Mouse (Mus musculus) spleen, adult 12 weeks (tissue): ENCODE data around the gene Btbd9.

Experiments used
- DNase-seq: peaks from one replicate; pipeline ENCODE4 v3.0.0; 2022; ENCODE audit warnings: low spot score

Gene Btbd9

DNA sequence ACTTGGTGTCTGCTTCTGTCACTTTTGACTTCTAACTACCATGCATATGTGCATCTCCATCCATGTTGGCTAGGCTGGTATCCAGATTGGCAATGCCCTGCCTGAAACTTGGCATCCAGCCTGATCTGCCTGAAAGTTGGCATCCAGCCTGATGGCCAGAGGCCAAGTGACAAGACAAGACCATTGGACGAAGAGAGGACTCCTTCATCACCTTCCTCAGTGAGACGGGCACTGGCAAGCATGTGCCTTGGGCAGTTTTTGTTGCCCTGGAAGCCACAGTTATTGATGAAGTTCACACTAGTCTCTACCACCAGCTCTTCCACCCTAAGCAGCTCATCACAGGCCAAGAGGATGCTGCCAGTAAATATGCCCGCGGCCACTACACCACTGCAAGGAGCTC lies 398.9 kb downstream of the Btbd9 start:
- DNase-seq: no peak
